Mouse (Mus musculus): ENCODE results near the gene Spsb1.

GRCm38 (mm10) chr4:149945194-149945593, 9.6 kb downstream of the Spsb1 start:
- TF ChIP-seq GATA1 (IDR thresholded peaks at IDR 0.05; ENCODE audit: borderline replicate concordance, low read length) = no peak
- TF ChIP-seq FLI1 (IDR thresholded peaks at IDR 0.05; ENCODE audit: low read length) = no peak
